Mouse (Mus musculus): Measurements from ENCODE around the gene Tyw1.

DNA sequence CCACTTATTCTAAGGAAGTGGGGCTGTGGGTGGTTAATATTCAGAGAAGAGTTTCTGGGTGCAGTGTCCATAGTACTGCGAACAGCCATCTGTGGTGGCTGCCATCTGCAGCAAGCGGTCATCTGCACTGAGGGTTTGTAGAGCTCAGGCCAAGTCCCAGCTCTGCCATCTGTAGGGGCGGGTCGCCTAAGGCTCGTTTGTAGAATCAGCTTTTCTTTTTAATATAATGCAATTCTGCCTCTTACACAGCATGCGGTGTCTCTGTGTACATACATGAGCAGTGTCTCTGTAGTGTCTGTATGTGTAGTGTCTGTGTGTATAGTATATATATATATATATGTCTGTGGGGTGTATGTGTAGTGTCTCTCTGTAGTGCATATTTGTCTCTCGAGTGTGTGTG is 78.1 kb downstream of the Tyw1 start:
- TF ChIP-seq CTCF (IDR thresholded peaks at IDR 0.05; ENCODE audit: low read depth, low read length) (no peak), POLR2A (IDR thresholded peaks at IDR 0.05; ENCODE audit: insufficient read depth, low read length) (no peak), EP300 (IDR thresholded peaks at IDR 0.05; ENCODE audit: insufficient read depth, low read depth, low read length) (no peak)
